Mouse (Mus musculus): ENCODE measurements around the gene Map4k4. TPM values are rescaled to one million over a fixed set of nuclear protein-coding genes. Genes with fewer than 3 reads are reported as not detected.

Gene Map4k4
- polyA plus RNA-seq, 1 experiment: 147 TPM

GRCm38 (mm10) chr1:40053071-40053470 is 152.4 kb downstream of the Map4k4 start:
- Histone ChIP-seq H3ac (ENCODE audit: control insufficient read depth, insufficient read length) (no peak overlapping the region), H3K27me3 (ENCODE audit: control insufficient read depth, insufficient read depth, insufficient read length) (no peaks in the 10 kb centered on the region), H3K36me3 (ENCODE audit: control insufficient read depth, insufficient read depth) (no peaks in the 10 kb centered on the region), H3K4me2 (ENCODE audit: low read depth) (no peak overlapping the region), H3K79me2 (ENCODE audit: control insufficient read depth, insufficient read depth) (no peaks in the 10 kb centered on the region), H3K4me3 (no peak overlapping the region)
- no peak for TF ChIP-seq POLR2AphosphoS2 (IDR thresholded peaks at IDR 0.05; ENCODE audit: insufficient read length, low read depth)
- TF ChIP-seq REST (IDR thresholded peaks at IDR 0.05; ENCODE audit: insufficient read depth, insufficient read length): no peak
- no peak for TF ChIP-seq SRF (IDR thresholded peaks at IDR 0.05; ENCODE audit: control insufficient read depth, insufficient read length, low read depth)
- TF ChIP-seq TCF3 (IDR thresholded peaks at IDR 0.05; ENCODE audit: insufficient read length, low read depth): no peak
- no peak for TF ChIP-seq USF1 (IDR thresholded peaks at IDR 0.05; ENCODE audit: low read depth)
- no peak for TF ChIP-seq TCF12 (IDR thresholded peaks at IDR 0.05; ENCODE audit: insufficient read depth, poor library complexity, severe bottlenecking)
- no peak for TF ChIP-seq MYOD1 (IDR thresholded peaks at IDR 0.05; ENCODE audit: control insufficient read depth in 1 of 3, insufficient read length in 2 of 3, low read depth in 2 of 3)
- no peak for TF ChIP-seq MYOG (IDR thresholded peaks at IDR 0.05; ENCODE audit: control insufficient read depth in 1 of 3, insufficient read depth in 1 of 3, insufficient read length in 2 of 3, low read depth in 2 of 3)
- TF ChIP-seq CEBPB (IDR thresholded peaks at IDR 0.05; ENCODE audit: insufficient read depth, poor library complexity, severe bottlenecking): no peak
- no peak for TF ChIP-seq POLR2A (IDR thresholded peaks at IDR 0.05; ENCODE audit: insufficient read length, low read depth)
- no peak for TF ChIP-seq MAX (IDR thresholded peaks at IDR 0.05; ENCODE audit: low read depth)
- TF ChIP-seq E2F4 (IDR thresholded peaks at IDR 0.05; ENCODE audit: insufficient read depth): no peak

- no peak overlapping the region for H3ac ChIP-seq (ENCODE audit: control insufficient read depth, insufficient read length)
- no peaks in the 10 kb centered on the region for H3K36me3 ChIP-seq (ENCODE audit: control insufficient read depth, insufficient read depth)
- H3K27me3 ChIP-seq (ENCODE audit: control insufficient read depth, insufficient read depth, insufficient read length): no peaks in the 10 kb centered on the region
- no peak overlapping the region for H3K4me3 ChIP-seq
- TF ChIP-seq TCF3 (IDR thresholded peaks at IDR 0.05; ENCODE audit: insufficient read length, low read depth): no peak
- no peak for TF ChIP-seq E2F4 (IDR thresholded peaks at IDR 0.05; ENCODE audit: insufficient read depth)
- no peak for TF ChIP-seq MYOG (IDR thresholded peaks at IDR 0.05; ENCODE audit: control insufficient read depth in 1 of 3, insufficient read depth in 1 of 3, insufficient read length in 2 of 3, low read depth in 2 of 3)
- no peak for TF ChIP-seq MYOD1 (IDR thresholded peaks at IDR 0.05; ENCODE audit: control insufficient read depth in 1 of 3, insufficient read length in 2 of 3, low read depth in 2 of 3)
- no peak for TF ChIP-seq TCF12 (IDR thresholded peaks at IDR 0.05; ENCODE audit: insufficient read depth, poor library complexity, severe bottlenecking)
- TF ChIP-seq USF1 (IDR thresholded peaks at IDR 0.05; ENCODE audit: low read depth): no peak
- no peak for TF ChIP-seq CEBPB (IDR thresholded peaks at IDR 0.05; ENCODE audit: insufficient read depth, poor library complexity, severe bottlenecking)
- TF ChIP-seq POLR2A (IDR thresholded peaks at IDR 0.05; ENCODE audit: insufficient read length, low read depth): no peak
- TF ChIP-seq REST (IDR thresholded peaks at IDR 0.05; ENCODE audit: insufficient read depth, insufficient read length): no peak
- TF ChIP-seq MAX (IDR thresholded peaks at IDR 0.05; ENCODE audit: low read depth): no peak
- no peak for TF ChIP-seq SRF (IDR thresholded peaks at IDR 0.05; ENCODE audit: control insufficient read depth, insufficient read length, low read depth)
- no peak overlapping the region for H3K4me2 ChIP-seq (ENCODE audit: low read depth)
- H3K79me2 ChIP-seq (ENCODE audit: control insufficient read depth, insufficient read depth): no peaks in the 10 kb centered on the region
These were observed 154.3 kb downstream of the Map4k4 start for GRCm38 (mm10) chr1:40055051-40055450.

- Histone ChIP-seq H3K4me3 (no peak overlapping the region), H3K36me3 (ENCODE audit: control insufficient read depth, insufficient read depth) (no peaks in the 10 kb centered on the region), H3K27me3 (ENCODE audit: control insufficient read depth, insufficient read depth, insufficient read length) (no peaks in the 10 kb centered on the region), H3K4me2 (ENCODE audit: low read depth) (no peak overlapping the region), H3K79me2 (ENCODE audit: control insufficient read depth, insufficient read depth) (no peaks in the 10 kb centered on the region), H3ac (ENCODE audit: control insufficient read depth, insufficient read length) (no peak overlapping the region)
- TF ChIP-seq MAX (IDR thresholded peaks at IDR 0.05; ENCODE audit: low read depth): no peak
These were observed 155.2 kb downstream of the Map4k4 start for GRCm38 (mm10) chr1:40055963-40056362.

- Histone ChIP-seq H3K79me2 (ENCODE audit: control insufficient read depth, insufficient read depth) (no peaks in the 10 kb centered on the region), H3K27me3 (ENCODE audit: control insufficient read depth, insufficient read depth, insufficient read length) (no peaks in the 10 kb centered on the region), H3ac (ENCODE audit: control insufficient read depth, insufficient read length) (no peak overlapping the region), H3K36me3 (ENCODE audit: control insufficient read depth, insufficient read depth) (no peaks in the 10 kb centered on the region), H3K4me2 (ENCODE audit: low read depth) (no peak overlapping the region), H3K4me3 (no peak overlapping the region)
- TF ChIP-seq CEBPB (IDR thresholded peaks at IDR 0.05; ENCODE audit: insufficient read depth, poor library complexity, severe bottlenecking): no peak
- TF ChIP-seq TCF3 (IDR thresholded peaks at IDR 0.05; ENCODE audit: insufficient read length, low read depth): no peak
- TF ChIP-seq POLR2AphosphoS2 (IDR thresholded peaks at IDR 0.05; ENCODE audit: insufficient read length, low read depth): no peak
- TF ChIP-seq MAX (IDR thresholded peaks at IDR 0.05; ENCODE audit: low read depth): no peak
- TF ChIP-seq E2F4 (IDR thresholded peaks at IDR 0.05; ENCODE audit: insufficient read depth): no peak
- no peak for TF ChIP-seq MYOG (IDR thresholded peaks at IDR 0.05; ENCODE audit: control insufficient read depth in 1 of 3, insufficient read depth in 1 of 3, insufficient read length in 2 of 3, low read depth in 2 of 3)
- no peak for TF ChIP-seq REST (IDR thresholded peaks at IDR 0.05; ENCODE audit: insufficient read depth, insufficient read length)
- no peak for TF ChIP-seq POLR2A (IDR thresholded peaks at IDR 0.05; ENCODE audit: insufficient read length, low read depth)
- no peak for TF ChIP-seq MYOD1 (IDR thresholded peaks at IDR 0.05; ENCODE audit: control insufficient read depth in 1 of 3, insufficient read length in 2 of 3, low read depth in 2 of 3)
- TF ChIP-seq USF1 (IDR thresholded peaks at IDR 0.05; ENCODE audit: low read depth): no peak
- no peak for TF ChIP-seq TCF12 (IDR thresholded peaks at IDR 0.05; ENCODE audit: insufficient read depth, poor library complexity, severe bottlenecking)
These were observed 156.6 kb downstream of the Map4k4 start for GRCm38 (mm10) chr1:40057351-40057750.

- Histone ChIP-seq H3K27me3 (ENCODE audit: control insufficient read depth, insufficient read depth, insufficient read length) (no peaks in the 10 kb centered on the region), H3K79me2 (ENCODE audit: control insufficient read depth, insufficient read depth) (no peaks in the 10 kb centered on the region), H3K4me3 (no peak overlapping the region), H3K36me3 (ENCODE audit: control insufficient read depth, insufficient read depth) (no peaks in the 10 kb centered on the region), H3K4me2 (ENCODE audit: low read depth) (no peak overlapping the region), H3ac (ENCODE audit: control insufficient read depth, insufficient read length) (no peak overlapping the region)
- TF ChIP-seq CEBPB (IDR thresholded peaks at IDR 0.05; ENCODE audit: insufficient read depth, poor library complexity, severe bottlenecking): no peak
- no peak for TF ChIP-seq E2F4 (IDR thresholded peaks at IDR 0.05; ENCODE audit: insufficient read depth)
- no peak for TF ChIP-seq TCF12 (IDR thresholded peaks at IDR 0.05; ENCODE audit: insufficient read depth, poor library complexity, severe bottlenecking)
- no peak for TF ChIP-seq TCF3 (IDR thresholded peaks at IDR 0.05; ENCODE audit: insufficient read length, low read depth)
- TF ChIP-seq MYOD1 (IDR thresholded peaks at IDR 0.05; ENCODE audit: control insufficient read depth in 1 of 3, insufficient read length in 2 of 3, low read depth in 2 of 3): no peak
- no peak for TF ChIP-seq SRF (IDR thresholded peaks at IDR 0.05; ENCODE audit: control insufficient read depth, insufficient read length, low read depth)
- TF ChIP-seq POLR2A (IDR thresholded peaks at IDR 0.05; ENCODE audit: insufficient read length, low read depth): no peak
- TF ChIP-seq USF1 (IDR thresholded peaks at IDR 0.05; ENCODE audit: low read depth): no peak
- TF ChIP-seq POLR2AphosphoS2 (IDR thresholded peaks at IDR 0.05; ENCODE audit: insufficient read length, low read depth): no peak
- no peak for TF ChIP-seq REST (IDR thresholded peaks at IDR 0.05; ENCODE audit: insufficient read depth, insufficient read length)
- no peak for TF ChIP-seq MYOG (IDR thresholded peaks at IDR 0.05; ENCODE audit: control insufficient read depth in 1 of 3, insufficient read depth in 1 of 3, insufficient read length in 2 of 3, low read depth in 2 of 3)
- no peak for TF ChIP-seq MAX (IDR thresholded peaks at IDR 0.05; ENCODE audit: low read depth)
These were observed 157.3 kb downstream of the Map4k4 start for GRCm38 (mm10) chr1:40058013-40058412.
